Mouse (Mus musculus): ENCODE data around the gene Mob2. TPM values are rescaled to one million over a fixed set of nuclear protein-coding genes. Genes with fewer than 3 reads are reported as not detected.

Gene Mob2
- polyA plus RNA-seq, 1 experiment from 2014 or later, result 50.2 TPM

- Histone ChIP-seq H3K27me3 (ENCODE audit: control insufficient read depth, insufficient read depth, low read length) (no peaks in the 10 kb centered on the region), H3K4me2 (replicated peaks) (no peak overlapping the region), H3K27ac (no peak overlapping the region), H3K9ac (no peak overlapping the region), H3K4me3 (replicated peaks; ENCODE audit: low read length) (no peak overlapping the region), H3K36me3 (replicated peaks; ENCODE audit: control insufficient read depth, insufficient read depth) (no peaks in the 10 kb centered on the region), H3K4me1 (replicated peaks; ENCODE audit: control insufficient read depth, insufficient read depth, low read length) (no peaks in the 10 kb centered on the region), H3K9me3 (ENCODE audit: control insufficient read depth, low read length) (no peaks in the 10 kb centered on the region)
- ATAC-seq (ENCODE audit: low FRiP score) (no peak), DNase-seq (ENCODE audit: low spot score) (no peak)
- 27% methylated on average over 2 of the region's 2 CpGs for WGBS
Measured at GRCm38 (mm10) chr7:142045344-142045743, 15.5 kb downstream of the Mob2 start.

DNA sequence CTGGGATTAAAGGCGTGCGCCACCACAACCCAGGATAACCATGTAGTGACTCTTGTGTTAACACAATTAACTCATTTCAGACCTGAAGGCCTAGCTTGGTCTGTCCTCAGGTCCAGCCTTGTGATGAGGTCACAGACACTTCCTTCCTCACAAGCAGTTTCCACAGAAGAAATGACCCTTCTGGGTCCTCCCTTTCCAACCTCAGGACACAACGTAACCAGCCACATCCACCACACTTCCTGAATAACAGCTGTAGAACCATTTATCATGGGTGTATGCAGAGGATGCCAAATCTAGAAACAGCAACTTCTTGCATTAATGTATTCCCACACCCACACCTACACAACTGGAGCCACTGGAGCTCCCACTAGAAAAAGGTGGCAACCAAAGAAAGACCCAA is 20.1 kb downstream of the Mob2 start:
- no peak overlapping the region for H3K27ac ChIP-seq
- no peak overlapping the region for H3K9ac ChIP-seq
- H3K4me3 ChIP-seq (replicated peaks; ENCODE audit: low read length), result no peak overlapping the region
- ATAC-seq (ENCODE audit: low FRiP score) (no peak), DNase-seq (ENCODE audit: low spot score) (no peak)
- 94% methylated on average over 3 of the region's 3 CpGs for WGBS
- H3K4me1 ChIP-seq (replicated peaks; ENCODE audit: control insufficient read depth, insufficient read depth, low read length), result no peaks in the 10 kb centered on the region; the same call in 1 of the 2 replicates
- no peaks in the 10 kb centered on the region for H3K9me3 ChIP-seq (ENCODE audit: control insufficient read depth, low read length)
- no peaks in the 10 kb centered on the region for H3K27me3 ChIP-seq (ENCODE audit: control insufficient read depth, insufficient read depth, low read length)
- no peaks in the 10 kb centered on the region for H3K36me3 ChIP-seq (replicated peaks; ENCODE audit: control insufficient read depth, insufficient read depth)
- no peak overlapping the region for H3K4me2 ChIP-seq (replicated peaks)

- Histone ChIP-seq H3K4me1 (replicated peaks; ENCODE audit: control insufficient read depth, insufficient read depth, low read length) (no peaks in the 10 kb centered on the region; the same call in 1 of the 2 replicates), H3K9me3 (ENCODE audit: control insufficient read depth, low read length) (no peaks in the 10 kb centered on the region), H3K9ac (no peak overlapping the region), H3K36me3 (replicated peaks; ENCODE audit: control insufficient read depth, insufficient read depth) (no peaks in the 10 kb centered on the region), H3K27ac (no peak overlapping the region), H3K4me2 (replicated peaks) (no peak overlapping the region), H3K4me3 (replicated peaks; ENCODE audit: low read length) (no peak overlapping the region), H3K27me3 (ENCODE audit: control insufficient read depth, insufficient read depth, low read length) (no peaks in the 10 kb centered on the region)
- no peak for ATAC-seq (ENCODE audit: low FRiP score)
- 82% methylated on average over 4 of the region's 4 CpGs for WGBS
- DNase-seq (ENCODE audit: low spot score), result peak; percentile 45
Measured at GRCm38 (mm10) chr7:142037553-142038170, 23.2 kb downstream of the Mob2 start.

DNA sequence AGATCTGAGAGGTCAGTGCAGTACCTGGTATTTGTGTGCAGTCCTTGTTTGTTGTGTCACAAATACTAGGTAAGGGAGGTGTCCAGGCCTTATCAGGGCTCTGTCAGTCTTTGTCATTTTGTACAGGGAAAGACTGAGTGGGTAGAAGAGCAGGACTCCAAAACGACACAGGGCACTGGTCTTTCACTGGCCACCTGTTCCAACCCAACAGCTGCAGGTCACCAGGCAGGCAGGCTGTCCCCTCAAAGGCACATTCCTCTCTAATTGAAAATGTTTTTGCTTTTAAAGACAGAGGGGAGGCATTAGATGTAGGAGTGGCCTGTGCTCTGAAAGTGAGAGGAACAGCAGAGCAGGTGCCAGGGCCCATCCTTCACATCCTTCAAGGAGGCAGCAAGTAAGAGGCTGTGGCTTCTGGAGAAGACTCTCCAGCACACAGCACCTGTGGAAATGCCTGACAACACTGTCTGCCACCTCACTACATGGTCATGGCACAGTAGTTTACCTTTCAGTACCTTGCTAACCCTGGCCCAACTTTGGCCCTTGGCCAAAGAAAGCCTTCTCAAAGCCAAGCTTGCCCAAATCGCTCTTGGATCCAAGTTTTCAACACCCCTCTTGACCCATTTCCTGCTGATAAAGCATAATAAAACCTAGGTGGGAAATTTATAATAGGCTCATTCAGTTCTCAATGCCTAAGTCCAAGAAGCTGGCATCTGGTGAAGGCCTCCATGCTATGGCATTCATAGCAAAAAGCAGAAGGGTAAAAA is 25.6 kb downstream of the Mob2 start:
- 78% methylated on average over 2 of the region's 2 CpGs for WGBS
- H3K4me2 ChIP-seq (replicated peaks), result no peak overlapping the region
- no peak for DNase-seq (ENCODE audit: low spot score)
- H3K4me3 ChIP-seq (replicated peaks; ENCODE audit: low read length), result no peak overlapping the region
- no peaks in the 10 kb centered on the region for H3K27me3 ChIP-seq (ENCODE audit: control insufficient read depth, insufficient read depth, low read length)
- no peaks in the 10 kb centered on the region for H3K9me3 ChIP-seq (ENCODE audit: control insufficient read depth, low read length)
- no peaks in the 10 kb centered on the region; the same call in 1 of the 2 replicates for H3K4me1 ChIP-seq (replicated peaks; ENCODE audit: control insufficient read depth, insufficient read depth, low read length)
- no peak overlapping the region for H3K27ac ChIP-seq
- no peak overlapping the region for H3K9ac ChIP-seq
- no peaks in the 10 kb centered on the region for H3K36me3 ChIP-seq (replicated peaks; ENCODE audit: control insufficient read depth, insufficient read depth)
- no peak for ATAC-seq (ENCODE audit: low FRiP score)

DNA sequence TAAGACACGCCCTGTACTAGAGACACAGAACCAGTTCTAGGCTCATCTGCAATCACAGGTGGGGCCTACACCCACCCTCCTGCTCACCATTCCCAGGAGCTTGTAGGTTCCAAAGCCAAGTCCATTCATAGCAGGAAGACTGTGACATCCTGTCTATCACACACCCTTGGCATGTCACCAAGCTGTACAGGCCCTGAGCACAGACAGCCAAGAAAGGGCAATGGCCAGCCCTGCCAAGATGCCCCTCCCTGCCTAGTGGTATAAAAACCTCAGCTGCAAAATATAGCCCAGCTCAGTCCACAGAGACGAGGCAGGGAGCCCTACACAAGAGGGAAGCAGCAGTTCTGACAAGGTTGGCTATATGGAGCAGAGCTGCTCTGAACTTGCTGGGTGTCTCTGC is 26.7 kb downstream of the Mob2 start:
- H3K36me3 ChIP-seq (replicated peaks; ENCODE audit: control insufficient read depth, insufficient read depth), result no peaks in the 10 kb centered on the region

GRCm38 (mm10) chr7:142030073-142030472 is 30.8 kb downstream of the Mob2 start:
- no peak overlapping the region for H3K4me2 ChIP-seq (replicated peaks)
- H3K27me3 ChIP-seq (ENCODE audit: control insufficient read depth, insufficient read depth, low read length), result no peaks in the 10 kb centered on the region
- DNase-seq (ENCODE audit: low spot score) (no peak), ATAC-seq (ENCODE audit: low FRiP score) (no peak)
- H3K4me3 ChIP-seq (replicated peaks; ENCODE audit: low read length), result no peak overlapping the region
- no peaks in the 10 kb centered on the region for H3K36me3 ChIP-seq (replicated peaks; ENCODE audit: control insufficient read depth, insufficient read depth)
- no peak overlapping the region for H3K9ac ChIP-seq
- H3K9me3 ChIP-seq (ENCODE audit: control insufficient read depth, low read length), result no peaks in the 10 kb centered on the region
- H3K4me1 ChIP-seq (replicated peaks; ENCODE audit: control insufficient read depth, insufficient read depth, low read length), result no peaks in the 10 kb centered on the region
- H3K27ac ChIP-seq, result no peak overlapping the region

More for the DNA sequence above, 26.7 kb downstream of the Mob2 start:
- Histone ChIP-seq H3K9me3 (ENCODE audit: control insufficient read depth, low read length) (no peaks in the 10 kb centered on the region), H3K4me3 (replicated peaks; ENCODE audit: low read length) (no peak overlapping the region), H3K4me1 (replicated peaks; ENCODE audit: control insufficient read depth, insufficient read depth, low read length) (no peaks in the 10 kb centered on the region; the same call in 1 of the 2 replicates), H3K9ac (no peak overlapping the region), H3K27ac (no peak overlapping the region), H3K4me2 (replicated peaks) (no peak overlapping the region), H3K27me3 (ENCODE audit: control insufficient read depth, insufficient read depth, low read length) (no peaks in the 10 kb centered on the region)
- ATAC-seq (ENCODE audit: low FRiP score), result no peak
- 78% methylated on average over 2 of the region's 2 CpGs for WGBS
- no peak for DNase-seq (ENCODE audit: low spot score)

DNA sequence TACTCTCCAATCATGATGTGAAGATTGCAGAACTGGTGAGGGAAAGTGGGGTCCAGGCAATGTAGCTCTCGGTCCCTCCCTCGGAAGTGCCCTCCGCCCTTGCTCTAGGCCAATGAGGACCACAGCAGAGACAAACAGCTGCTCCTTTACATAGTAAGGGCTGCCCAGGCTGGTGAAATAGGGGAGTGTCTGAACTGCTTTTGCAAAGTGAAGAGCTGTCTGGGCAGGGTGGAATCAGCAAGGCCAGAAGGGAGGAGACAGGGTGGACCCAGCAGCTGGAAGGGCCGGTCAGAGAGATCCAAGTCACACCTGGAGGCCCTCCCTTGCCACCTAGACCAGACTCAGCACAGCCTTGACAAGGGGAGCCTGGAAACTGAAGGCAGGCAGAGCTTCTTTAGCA is 34.9 kb downstream of the Mob2 start:
- no peak for ATAC-seq (ENCODE audit: low FRiP score)
- Histone ChIP-seq H3K27ac (no peak overlapping the region), H3K4me3 (replicated peaks; ENCODE audit: low read length) (no peak overlapping the region), H3K4me1 (replicated peaks; ENCODE audit: control insufficient read depth, insufficient read depth, low read length) (no peaks in the 10 kb centered on the region), H3K9ac (no peak overlapping the region), H3K36me3 (replicated peaks; ENCODE audit: control insufficient read depth, insufficient read depth) (no peaks in the 10 kb centered on the region), H3K9me3 (ENCODE audit: control insufficient read depth, low read length) (no peaks in the 10 kb centered on the region), H3K27me3 (ENCODE audit: control insufficient read depth, insufficient read depth, low read length) (no peaks in the 10 kb centered on the region), H3K4me2 (replicated peaks) (no peak overlapping the region)
- DNase-seq (ENCODE audit: low spot score), result no peak
- WGBS, result 83% methylated on average over 4 of the region's 4 CpGs

DNA sequence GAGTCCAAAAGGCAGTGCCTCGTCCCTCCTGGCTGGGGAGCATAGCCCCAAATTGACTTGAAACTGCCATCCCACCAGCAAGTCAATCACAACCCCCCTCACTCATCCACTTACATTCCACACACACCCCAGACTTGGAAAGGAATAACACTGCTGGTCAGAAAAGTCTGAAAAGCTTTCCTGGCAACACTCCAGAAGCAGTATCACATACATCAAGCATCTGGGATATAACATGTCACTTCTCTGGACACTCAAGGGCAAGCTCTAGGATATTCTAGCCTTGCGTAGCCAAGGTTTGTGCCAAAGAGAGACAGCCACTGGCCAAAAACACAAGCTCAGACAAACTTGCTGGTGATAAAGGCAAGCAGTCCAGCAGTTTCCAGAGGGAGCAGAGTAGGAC is 35.7 kb downstream of the Mob2 start:
- Histone ChIP-seq H3K27me3 (ENCODE audit: control insufficient read depth, insufficient read depth, low read length) (no peaks in the 10 kb centered on the region), H3K36me3 (replicated peaks; ENCODE audit: control insufficient read depth, insufficient read depth) (no peaks in the 10 kb centered on the region), H3K4me1 (replicated peaks; ENCODE audit: control insufficient read depth, insufficient read depth, low read length) (no peaks in the 10 kb centered on the region), H3K4me2 (replicated peaks) (no peak overlapping the region), H3K9me3 (ENCODE audit: control insufficient read depth, low read length) (no peaks in the 10 kb centered on the region), H3K27ac (no peak overlapping the region), H3K4me3 (replicated peaks; ENCODE audit: low read length) (no peak overlapping the region), H3K9ac (no peak overlapping the region)
- DNase-seq (ENCODE audit: low spot score) (no peak), ATAC-seq (ENCODE audit: low FRiP score) (no peak)
- 51% methylated on average over 2 of the region's 2 CpGs for WGBS

DNA sequence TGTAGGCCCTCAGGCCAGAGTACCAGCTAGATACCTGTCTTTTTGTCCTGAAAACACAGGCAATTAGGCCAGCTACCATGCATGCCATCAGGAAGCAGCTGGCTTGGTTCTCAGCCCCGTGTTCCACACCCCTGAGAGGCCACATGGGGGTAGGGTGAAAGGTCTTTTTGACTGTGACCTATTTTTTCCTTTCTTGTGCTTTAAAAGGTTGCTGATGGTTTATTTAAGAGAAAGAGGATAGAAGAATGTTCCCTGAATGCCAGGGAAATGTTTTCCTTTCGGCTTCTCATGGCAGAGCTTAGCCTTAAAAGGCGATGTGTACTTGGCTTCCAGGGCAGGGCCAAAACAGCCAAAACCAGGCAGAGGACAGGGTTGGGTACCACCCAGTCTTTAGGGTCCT is 40.0 kb downstream of the Mob2 start:
- no peaks in the 10 kb centered on the region for H3K9me3 ChIP-seq (ENCODE audit: control insufficient read depth, low read length)
- H3K36me3 ChIP-seq (replicated peaks; ENCODE audit: control insufficient read depth, insufficient read depth), result 0 out of 2 replicates have a peak, but pooled peaks cover 4% of the 10 kb centered on the region
- 72% methylated on average over 3 of the region's 3 CpGs for WGBS
- H3K27me3 ChIP-seq (ENCODE audit: control insufficient read depth, insufficient read depth, low read length), result no peaks in the 10 kb centered on the region
- no peak for DNase-seq (ENCODE audit: low spot score)
- no peak overlapping the region for H3K4me2 ChIP-seq (replicated peaks)
- no peak for ATAC-seq (ENCODE audit: low FRiP score)
- H3K4me3 ChIP-seq (replicated peaks; ENCODE audit: low read length), result no peak overlapping the region
- no peaks in the 10 kb centered on the region; the same call in 1 of the 2 replicates for H3K4me1 ChIP-seq (replicated peaks; ENCODE audit: control insufficient read depth, insufficient read depth, low read length)
- no peak overlapping the region for H3K9ac ChIP-seq
- no peak overlapping the region for H3K27ac ChIP-seq
